17 mouse cellular contexts compared by ENCODE assay signal in the genomic region with DNA sequence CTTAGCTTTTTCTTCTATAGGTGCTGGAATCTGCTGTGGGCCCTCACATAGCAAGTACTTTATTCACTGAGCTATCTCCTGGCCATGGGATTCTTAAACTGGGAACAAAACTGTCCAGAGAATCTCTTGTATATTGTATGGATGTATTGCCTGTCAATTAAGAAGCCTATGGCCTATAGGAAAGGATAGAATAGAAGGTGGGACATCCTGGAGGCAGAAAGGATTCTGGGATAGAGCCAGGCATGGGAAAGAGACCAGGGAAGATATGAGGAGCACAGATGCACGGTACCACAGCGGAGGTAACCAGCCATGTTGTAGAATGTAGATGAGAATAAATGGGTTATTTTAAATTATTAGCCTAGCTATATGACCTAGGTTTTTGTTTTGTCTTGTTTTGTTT. TPM values are rescaled to one million over a fixed set of nuclear protein-coding genes. Genes with fewer than 3 reads are reported as not detected.
"Had no signal": no experiment of that assay in that cellular context is flagged by ENCODE, and none has a peak within 500 bp of the region (broad histone marks: within the 10 kb centered on the region; RNA-seq: fewer than 3 reads in every experiment).

No protein-coding gene starts in this region.

- DNase-seq: kidney, adult 2 months; kidney, postnatal 25 days; liver, embryonic 13.5 days; lung, adult 2 months; lung, postnatal 14 days; lung, postnatal 4 days; midbrain, embryonic 14.5 days; right cerebral cortex, adult 18-20 months; right cerebral cortex, postnatal 14 days; right cerebral cortex, postnatal 4 days; thymus, adult 2 months; thymus, postnatal 25 days had no signal

- H3K27ac ChIP-seq: kidney, postnatal 0 days; liver, embryonic 13.5 days; neural tube, embryonic 13.5 days; stomach, postnatal 0 days had no signal

- H3K4me3 ChIP-seq: liver, embryonic 13.5 days; neural tube, embryonic 13.5 days had no signal

RNA-seq across cellular contexts. Expression of gene Bicc1, which starts 42.0 kb away (rescaled TPM):
- total RNA-seq: megakaryocyte progenitor cell, adult 5-6 weeks; megakaryocyte-erythroid progenitor cell, adult 5-6 weeks had no signal
